Mouse (Mus musculus) lung, embryonic 16.5 days (tissue): Measurements from ENCODE around the gene Cmklr1. TPM values are rescaled to one million over a fixed set of nuclear protein-coding genes. Genes with fewer than 3 reads are reported as not detected.

Source experiments
- ATAC-seq: fragments of 200-750 bp; cut with Nextera tagmentation; 2 replicates; pipeline ENCODE4 v1.8.0; 2017; ENCODE audit warnings: low read depth, mild to moderate bottlenecking, moderate library complexity
- H3K27ac ChIP-seq: fragments of 300-500 bp; sonication (generic); 2 replicates; pipeline ENCODE4 v1.5.1; 2014; ENCODE audit warnings: mild to moderate bottlenecking, control low read depth, low read length
- H3K27me3 ChIP-seq: fragments of 300-500 bp; sonication (generic); 2 replicates; pipeline ENCODE4 v1.6.1; 2014; ENCODE audit warnings: low read depth, low read length, mixed read lengths; ENCODE audit not compliant: control insufficient read depth, insufficient read depth
- H3K36me3 ChIP-seq: fragments of 300-500 bp; sonication (generic); 2 replicates; pipeline ENCODE4 v1.6.1; 2014; ENCODE audit warnings: low read length; ENCODE audit not compliant: control insufficient read depth, insufficient read depth
- H3K4me1 ChIP-seq: fragments of 300-500 bp; sonication (generic); replicated peaks from 2 replicates; pipeline ENCODE4 v1.6.1; 2014; ENCODE audit warnings: low read length, mixed read lengths; ENCODE audit not compliant: control insufficient read depth, insufficient read depth
- H3K4me2 ChIP-seq: fragments of 300-500 bp; sonication (generic); 2 replicates; pipeline ENCODE4 v1.6.1; 2014; ENCODE audit warnings: low read depth, low read length, control low read depth
- H3K4me3 ChIP-seq: fragments of 300-500 bp; sonication (generic); 2 replicates; pipeline ENCODE4 v1.5.1; 2014; ENCODE audit warnings: mild to moderate bottlenecking, low read length, control low read depth
- H3K9ac ChIP-seq: fragments of 300-500 bp; sonication (generic); 2 replicates; pipeline ENCODE4 v1.6.1; 2014; ENCODE audit warnings: low read length, control low read depth
- H3K9me3 ChIP-seq: fragments of 300-500 bp; sonication (generic); 2 replicates; pipeline ENCODE4 v1.6.1; 2016; ENCODE audit warnings: low read length; ENCODE audit not compliant: control insufficient read depth
- WGBS: fragments of 180-500 bp; shearing (Covaris S2); extraction: QIAGEN DNeasy Blood & Tissue Kit; methylation state at CpG from one replicate; pipeline ENCODE4 v1.1.7; 2014; 5-methylcytosine and 5-hydroxymethylcytosine counted together
- polyA plus RNA-seq: library from polyadenylated mRNA; unstranded; fragments of >200 nt; fragmentation: Nextera tagmentation; extraction: Ambion mirVana; gene quantifications from 2 replicates; pipeline ENCODE4 v1.2.1, GENCODE M21; 2015

Gene Cmklr1
- polyA plus RNA-seq, 1 experiment from 2014 or later = 14.0 TPM

DNA sequence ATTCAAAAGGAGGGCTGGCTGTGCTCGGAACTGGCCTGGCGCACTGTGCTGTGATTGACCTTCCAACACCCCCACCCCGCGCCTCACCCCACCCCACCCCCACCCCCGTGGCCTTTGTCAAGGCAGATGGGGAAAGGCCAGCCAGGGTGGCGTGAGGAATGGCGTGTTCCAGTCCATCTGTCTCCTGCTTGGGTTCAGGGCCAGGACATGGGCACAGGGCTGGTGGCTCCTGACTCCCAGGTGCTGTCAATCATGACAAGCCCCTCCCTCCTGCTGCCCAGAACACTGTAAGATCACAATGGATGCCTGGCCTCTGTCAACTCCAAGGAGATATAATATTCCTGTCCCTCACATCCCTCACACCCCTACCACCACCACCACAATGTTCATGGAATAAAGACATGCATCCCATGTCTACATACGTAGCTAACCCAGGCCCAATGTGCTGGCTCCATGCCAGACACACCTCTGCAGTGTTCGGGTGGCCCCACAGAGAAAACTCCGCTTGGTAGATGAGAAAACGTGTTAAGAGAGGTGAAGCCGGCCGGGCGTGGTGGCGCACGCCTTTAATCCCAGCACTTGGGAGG lies 30.0 kb downstream of the Cmklr1 start:
- Histone ChIP-seq H3K27me3 (no peaks in the 10 kb centered on the region), H3K4me3 (no peak overlapping the region), H3K36me3 (peaks cover 3% of the 10 kb centered on the region; the same call in 1 of the 2 replicates), H3K4me1 (peaks cover 4% of the 10 kb centered on the region), H3K27ac (no peak overlapping the region), H3K9ac (no peak overlapping the region), H3K4me2 (no peak overlapping the region), H3K9me3 (no peaks in the 10 kb centered on the region)
- no peak for ATAC-seq
- 60% methylated on average over 16 of the region's 16 CpGs for WGBS

DNA sequence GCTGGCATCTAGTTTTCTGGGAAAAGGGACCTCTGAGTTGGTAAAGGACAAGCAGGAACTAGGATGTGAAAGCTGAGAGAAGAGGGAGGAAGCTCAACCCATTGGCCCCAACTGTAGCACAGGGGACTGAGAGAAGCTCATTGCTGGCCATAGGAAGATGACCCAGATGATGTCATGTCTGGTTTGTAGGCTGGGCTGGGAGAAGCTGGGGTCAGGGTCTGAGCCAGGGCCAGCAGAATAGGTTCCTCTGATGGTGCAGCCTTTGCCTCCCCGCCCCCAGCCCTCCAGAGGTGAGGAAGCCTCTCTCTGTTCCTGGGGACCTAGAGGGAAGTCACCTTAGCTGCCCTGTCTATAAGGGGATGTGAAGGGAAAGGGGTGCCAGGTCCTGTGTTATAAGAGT lies 31.1 kb downstream of the Cmklr1 start:
- no peak for ATAC-seq
- 100% methylated on average over 1 of the region's 1 CpGs for WGBS

DNA sequence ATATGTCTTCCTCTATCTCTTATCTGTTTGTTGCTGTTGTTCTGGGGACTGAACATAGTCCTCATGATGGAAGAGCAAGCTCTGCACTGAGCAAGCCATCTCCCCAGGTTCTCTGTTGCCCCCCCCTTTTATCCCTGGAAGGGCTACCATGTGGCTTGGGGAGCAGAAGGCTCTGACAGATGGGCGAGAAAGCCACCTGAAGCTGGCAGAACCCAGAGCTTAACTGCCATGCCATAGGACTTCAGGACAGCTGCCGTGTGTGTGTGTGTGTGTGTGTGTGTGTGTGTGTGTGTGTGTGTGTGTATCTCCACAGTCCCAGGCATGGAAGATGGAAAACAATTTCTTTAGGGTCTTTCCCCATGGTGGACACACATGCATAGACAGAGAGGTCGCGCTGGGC lies 31.5 kb downstream of the Cmklr1 start:
- Histone ChIP-seq H3K4me2 (no peak overlapping the region), H3K9me3 (no peaks in the 10 kb centered on the region), H3K4me3 (no peak overlapping the region), H3K9ac (no peak overlapping the region), H3K4me1 (peaks cover 4% of the 10 kb centered on the region), H3K27me3 (no peaks in the 10 kb centered on the region), H3K27ac (no peak overlapping the region), H3K36me3 (peaks cover 6% of the 10 kb centered on the region; the same call in 1 of the 2 replicates)
- 82% methylated on average over 4 of the region's 4 CpGs for WGBS
- no peak for ATAC-seq

More for the DNA sequence above, 31.1 kb downstream of the Cmklr1 start:
- H3K4me1 ChIP-seq = peaks cover 4% of the 10 kb centered on the region
- peaks cover 6% of the 10 kb centered on the region; the same call in 1 of the 2 replicates for H3K36me3 ChIP-seq
- no peak overlapping the region for H3K9ac ChIP-seq
- H3K27me3 ChIP-seq = no peaks in the 10 kb centered on the region
- H3K27ac ChIP-seq = no peak overlapping the region
- no peak overlapping the region for H3K4me2 ChIP-seq
- H3K4me3 ChIP-seq = no peak overlapping the region
- H3K9me3 ChIP-seq = no peaks in the 10 kb centered on the region

DNA sequence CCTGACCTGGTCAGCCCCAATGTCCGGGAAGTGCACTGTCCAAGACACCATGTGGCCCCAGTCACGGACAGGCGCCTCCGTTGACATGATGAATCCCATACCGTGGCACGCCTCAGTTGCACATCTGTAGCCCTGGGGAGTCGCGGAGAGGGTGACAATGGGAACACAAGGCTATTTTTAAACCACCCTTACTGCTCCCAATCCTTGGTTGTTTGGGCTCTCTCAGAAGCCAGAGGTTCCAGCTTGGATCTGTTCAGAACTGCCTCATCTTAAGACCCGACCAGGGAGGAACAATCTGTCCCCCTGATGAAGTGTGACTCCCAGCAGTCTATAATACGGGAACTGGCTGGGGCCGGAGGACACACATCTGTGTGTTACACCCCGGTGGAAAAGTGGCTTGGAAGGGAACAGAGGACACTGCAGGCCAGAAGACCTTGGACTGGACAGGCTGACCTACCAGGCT lies 38.4 kb downstream of the Cmklr1 start:
- Histone ChIP-seq H3K4me3 (no peak overlapping the region), H3K4me1 (peaks cover 29% of the 10 kb centered on the region), H3K9me3 (no peaks in the 10 kb centered on the region), H3K4me2 (no peak overlapping the region), H3K36me3 (peaks cover 6% of the 10 kb centered on the region; the same call in 1 of the 2 replicates), H3K27ac (peak overlapping the region; percentile 87), H3K27me3 (no peaks in the 10 kb centered on the region), H3K9ac (no peak overlapping the region)
- peak; percentile 91 for ATAC-seq
- 50% methylated on average over 12 of the region's 12 CpGs for WGBS

DNA sequence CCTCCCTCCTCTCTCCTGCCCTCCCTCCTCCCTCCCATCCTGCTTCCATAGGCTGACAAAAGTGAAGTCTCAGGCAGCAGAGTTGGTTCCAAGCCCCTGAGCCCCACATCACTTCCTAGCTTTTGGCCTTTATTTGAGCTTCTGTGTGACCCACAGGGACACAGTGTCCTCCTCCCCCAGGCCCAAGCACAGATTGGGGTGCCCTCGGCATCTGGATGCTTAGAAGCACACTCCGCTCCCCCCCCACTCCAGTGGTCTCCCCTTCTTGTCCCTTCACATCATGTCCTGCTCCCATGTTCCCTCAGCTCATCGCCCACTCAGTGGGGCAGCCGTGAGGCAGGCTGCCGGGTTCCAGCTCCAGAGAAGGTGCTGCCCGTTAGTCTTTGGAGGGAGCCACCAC lies 39.1 kb downstream of the Cmklr1 start:
- 58% methylated on average over 6 of the region's 6 CpGs for WGBS
- H3K9ac ChIP-seq = no peak overlapping the region
- peak overlapping the region; percentile 87 for H3K27ac ChIP-seq
- H3K36me3 ChIP-seq = peaks cover 6% of the 10 kb centered on the region; the same call in 1 of the 2 replicates
- H3K4me2 ChIP-seq = no peak overlapping the region
- no peaks in the 10 kb centered on the region for H3K27me3 ChIP-seq
- no peak for ATAC-seq
- H3K4me1 ChIP-seq = peaks cover 33% of the 10 kb centered on the region
- no peaks in the 10 kb centered on the region for H3K9me3 ChIP-seq
- no peak overlapping the region for H3K4me3 ChIP-seq

DNA sequence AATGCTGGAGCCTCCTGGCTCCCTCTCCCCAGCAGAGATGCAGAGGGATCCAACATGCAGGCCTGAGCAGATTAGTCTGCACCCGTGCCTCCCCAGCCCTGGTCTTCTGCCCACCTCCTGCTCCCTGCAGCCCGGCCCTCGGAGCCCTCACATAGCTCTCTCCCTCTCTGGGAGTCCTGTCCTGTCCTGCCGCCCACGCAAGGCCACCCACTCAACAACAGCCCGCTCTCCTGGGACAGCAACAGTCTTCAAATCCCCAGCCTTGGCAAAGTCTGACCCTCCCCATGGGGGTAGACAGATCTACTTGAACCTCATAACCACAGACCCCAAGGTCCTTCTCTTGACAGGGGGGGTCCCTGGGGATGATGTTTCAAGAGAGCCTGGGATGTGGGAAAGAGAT lies 39.7 kb downstream of the Cmklr1 start:
- ATAC-seq = no peak
- Histone ChIP-seq H3K9me3 (no peaks in the 10 kb centered on the region), H3K9ac (no peak overlapping the region), H3K4me3 (no peak overlapping the region), H3K4me1 (peaks cover 33% of the 10 kb centered on the region), H3K27ac (peak overlapping the region; percentile 48), H3K27me3 (no peaks in the 10 kb centered on the region), H3K4me2 (no peak overlapping the region), H3K36me3 (peaks cover 4% of the 10 kb centered on the region; the same call in 1 of the 2 replicates)
- 42% methylated on average over 6 of the region's 6 CpGs for WGBS

DNA sequence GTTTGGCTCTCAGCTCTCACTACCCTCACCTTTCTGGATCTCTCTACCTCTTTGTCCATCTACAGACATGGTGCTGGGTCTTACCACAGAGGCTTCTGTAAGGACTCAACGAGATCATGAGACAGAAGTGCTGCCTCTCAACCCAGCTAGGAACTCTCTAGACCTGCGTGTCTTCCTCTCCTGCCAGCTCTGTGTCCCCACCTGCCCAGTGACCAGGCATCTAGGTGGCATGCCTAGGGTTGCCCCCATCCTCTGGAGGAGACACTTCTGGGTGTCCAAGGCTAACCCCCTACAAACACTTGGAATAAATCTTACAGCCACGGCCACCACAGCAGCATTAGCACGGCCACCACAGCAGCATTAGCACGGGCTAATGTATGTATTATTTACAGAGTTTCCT lies 40.3 kb downstream of the Cmklr1 start:
- WGBS = 60% methylated on average over 5 of the region's 5 CpGs
- no peak overlapping the region for H3K27ac ChIP-seq
- no peak overlapping the region for H3K9ac ChIP-seq
- no peak overlapping the region for H3K4me3 ChIP-seq
- peaks cover 33% of the 10 kb centered on the region for H3K4me1 ChIP-seq
- H3K36me3 ChIP-seq = peaks cover 4% of the 10 kb centered on the region; the same call in 1 of the 2 replicates
- H3K27me3 ChIP-seq = no peaks in the 10 kb centered on the region
- H3K4me2 ChIP-seq = no peak overlapping the region
- no peak for ATAC-seq
- H3K9me3 ChIP-seq = no peaks in the 10 kb centered on the region

DNA sequence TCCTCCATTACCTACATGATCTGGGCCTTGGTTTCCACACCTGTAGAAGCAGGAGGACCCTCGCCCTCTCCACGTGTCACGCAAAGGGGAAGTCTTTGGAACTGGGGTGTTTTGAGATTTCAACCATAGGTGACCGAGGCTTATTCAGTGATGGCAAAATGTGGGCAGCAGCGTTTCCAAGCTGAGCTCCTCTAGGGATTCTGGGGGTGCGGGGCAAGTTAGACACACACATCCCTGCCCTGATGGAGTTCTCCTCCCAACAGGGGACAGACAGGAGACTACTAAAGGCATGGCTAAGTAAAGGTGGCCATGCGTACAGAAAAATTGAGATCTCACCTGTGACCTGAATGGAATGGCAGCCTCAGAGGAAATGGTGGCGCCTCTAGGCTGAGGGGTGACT lies 41.7 kb downstream of the Cmklr1 start:
- Histone ChIP-seq H3K9ac (no peak overlapping the region), H3K27ac (peak overlapping the region; percentile 53), H3K4me2 (no peak overlapping the region), H3K4me3 (no peak overlapping the region), H3K9me3 (no peaks in the 10 kb centered on the region), H3K4me1 (peaks cover 33% of the 10 kb centered on the region), H3K27me3 (no peaks in the 10 kb centered on the region), H3K36me3 (no peaks in the 10 kb centered on the region)
- WGBS = 77% methylated on average over 8 of the region's 8 CpGs
- ATAC-seq = no peak

DNA sequence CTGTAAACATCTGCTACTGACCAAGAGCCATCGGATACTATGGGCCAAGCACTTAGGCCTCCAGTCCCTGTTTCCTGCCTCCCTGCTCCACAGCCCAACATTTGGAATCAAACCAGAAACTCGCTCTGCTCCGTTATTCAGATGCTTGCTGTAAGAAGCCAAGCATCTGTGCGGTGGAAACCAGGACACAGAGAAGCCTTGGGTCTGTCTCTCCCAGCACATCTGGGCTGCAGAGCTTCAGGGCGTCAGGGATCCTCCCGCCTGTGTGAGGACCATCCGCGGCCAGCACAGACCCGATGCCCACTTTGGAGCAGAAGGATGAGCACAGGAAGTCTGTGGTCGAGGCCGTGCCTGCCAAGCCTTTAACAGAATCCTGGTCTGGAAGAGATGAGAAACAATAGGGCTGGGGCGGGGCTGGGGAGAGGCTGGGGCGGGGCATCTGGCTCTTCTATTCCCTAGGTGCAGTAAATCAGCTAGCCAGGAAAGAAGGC lies 42.2 kb downstream of the Cmklr1 start:
- H3K27me3 ChIP-seq = no peaks in the 10 kb centered on the region
- H3K9me3 ChIP-seq = no peaks in the 10 kb centered on the region
- H3K36me3 ChIP-seq = no peaks in the 10 kb centered on the region
- H3K4me3 ChIP-seq = no peak overlapping the region
- peak overlapping the region; percentile 21; the same call in 1 of the 2 replicates for H3K9ac ChIP-seq
- WGBS = 20% methylated on average over 13 of the region's 13 CpGs
- H3K4me2 ChIP-seq = 0 out of 2 replicates have a peak overlapping the region, but pooled peaks have one; percentile 12
- H3K27ac ChIP-seq = peak overlapping the region; percentile 53
- no peak for ATAC-seq
- peaks cover 33% of the 10 kb centered on the region for H3K4me1 ChIP-seq
